Mouse (Mus musculus) kidney, embryonic 15.5 days (tissue): ENCODE measurements around the gene Camk2g. TPM values are rescaled to one million over a fixed set of nuclear protein-coding genes. Genes with fewer than 3 reads are reported as not detected.

Experiments
- ATAC-seq: fragments of 200-750 bp; cut with Nextera tagmentation; replicated peaks from 2 replicates; pipeline ENCODE4 v1.8.0; 2017; ENCODE audit warnings: moderate TSS enrichment; ENCODE audit not compliant: low FRiP score
- H3K27ac ChIP-seq: fragments of 300-500 bp; sonication (generic); 2 replicates; pipeline ENCODE4 v1.5.1; 2015; ENCODE audit warnings: mild to moderate bottlenecking, inconsistent platforms
- H3K27me3 ChIP-seq: fragments of 300-500 bp; sonication (generic); 2 replicates; pipeline ENCODE4 v1.6.1; 2015; ENCODE audit warnings: inconsistent platforms
- H3K36me3 ChIP-seq: fragments of 300-500 bp; sonication (generic); 2 replicates; pipeline ENCODE4 v1.6.1; 2015; ENCODE audit warnings: inconsistent platforms
- H3K4me1 ChIP-seq: fragments of 300-500 bp; sonication (generic); 2 replicates; pipeline ENCODE4 v1.6.1; 2015; ENCODE audit warnings: inconsistent platforms
- H3K4me2 ChIP-seq: fragments of 300-500 bp; sonication (generic); 2 replicates; pipeline ENCODE4 v1.6.1; 2015; ENCODE audit warnings: moderate library complexity, mild to moderate bottlenecking, inconsistent platforms
- H3K4me3 ChIP-seq: fragments of 300-500 bp; sonication (generic); replicated peaks from 2 replicates; pipeline ENCODE4 v1.5.1; 2015; ENCODE audit warnings: mild to moderate bottlenecking, inconsistent platforms
- H3K9ac ChIP-seq: fragments of 300-500 bp; sonication (generic); 2 replicates; pipeline ENCODE4 v1.6.1; 2015; ENCODE audit warnings: mild to moderate bottlenecking, inconsistent platforms
- H3K9me3 ChIP-seq: fragments of 300-500 bp; sonication (generic); replicated peaks from 2 replicates; pipeline ENCODE4 v1.6.1; 2016; ENCODE audit warnings: inconsistent platforms
- WGBS: fragments of 180-500 bp; shearing (Covaris S2); methylation state at CpG from one replicate; pipeline ENCODE4 v1.1.7; 2015; ENCODE audit warnings: mixed read lengths; 5-methylcytosine and 5-hydroxymethylcytosine counted together
- polyA plus RNA-seq: library from polyadenylated mRNA; unstranded; fragments of >200 nt; fragmentation: Nextera tagmentation; extraction: Ambion mirVana; gene quantifications from 2 replicates; pipeline ENCODE4 v1.2.1, GENCODE M21; 2015

Camk2g gene
- 39.6 and 48.4 TPM in 2 replicates for polyA plus RNA-seq

- Histone ChIP-seq H3K36me3 (peaks cover 34% of the 10 kb centered on the region), H3K4me1 (peaks cover 38% of the 10 kb centered on the region), H3K4me3 (peak within 1 kb of the TSS; percentile 89), H3K9ac (peak within 1 kb of the TSS; percentile 70), H3K27ac (peak within 1 kb of the TSS; percentile 80), H3K27me3 (no peaks in the 10 kb centered on the region), H3K9me3 (no peaks in the 10 kb centered on the region), H3K4me2 (peak within 1 kb of the TSS; percentile 89)
- under 1% methylated on average over 42 of the region's 76 CpGs for WGBS
- peak; percentile 92 for ATAC-seq
Measured at GRCm38 (mm10) chr14:20793758-20794531, at the start of gene Camk2g. Gene Camk2g, minus strand, starts transcription at chr14:20794088.

DNA sequence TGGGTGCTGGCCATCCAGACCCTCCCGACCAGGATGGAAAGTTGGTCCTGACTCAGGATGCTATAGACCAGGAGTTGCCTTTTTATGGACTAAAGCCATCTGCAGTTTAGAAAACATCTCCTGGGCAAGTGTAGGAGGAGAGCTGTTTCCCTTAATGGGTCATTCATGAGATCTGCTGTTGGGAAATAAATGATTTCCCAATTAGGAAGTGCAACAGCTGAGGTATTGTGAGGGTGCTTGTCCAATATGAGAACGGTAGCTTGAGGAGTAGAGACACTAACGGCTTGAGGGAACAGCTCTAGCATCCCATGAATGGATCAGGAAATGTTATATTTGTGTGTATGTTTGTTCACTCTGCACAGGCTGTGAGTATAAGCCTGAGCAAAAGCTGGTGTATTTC lies 48.7 kb upstream of the Camk2g start:
- H3K27me3 ChIP-seq = no peaks in the 10 kb centered on the region
- peaks cover 20% of the 10 kb centered on the region for H3K4me1 ChIP-seq
- no peak overlapping the region for H3K4me3 ChIP-seq
- H3K4me2 ChIP-seq = no peak overlapping the region
- ATAC-seq = no peak
- H3K9ac ChIP-seq = no peak overlapping the region
- no peaks in the 10 kb centered on the region for H3K9me3 ChIP-seq
- H3K27ac ChIP-seq = no peak overlapping the region
- 76% methylated on average over 3 of the region's 3 CpGs for WGBS
- H3K36me3 ChIP-seq = 0 out of 2 replicates have a peak, but pooled peaks cover 6% of the 10 kb centered on the region

GRCm38 (mm10) chr14:20841526-20841925 lies 47.6 kb upstream of the Camk2g start:
- no peak overlapping the region for H3K4me2 ChIP-seq
- peaks cover 3% of the 10 kb centered on the region; the same call in 1 of the 2 replicates for H3K27me3 ChIP-seq
- H3K9ac ChIP-seq = no peak overlapping the region
- H3K4me3 ChIP-seq = no peak overlapping the region
- WGBS = 93% methylated on average over 2 of the region's 2 CpGs
- 0 out of 2 replicates have a peak, but pooled peaks cover 6% of the 10 kb centered on the region for H3K36me3 ChIP-seq
- H3K27ac ChIP-seq = no peak overlapping the region
- no peaks in the 10 kb centered on the region for H3K9me3 ChIP-seq
- H3K4me1 ChIP-seq = peaks cover 24% of the 10 kb centered on the region
- no peak for ATAC-seq

- peak overlapping the region; percentile 78 for H3K4me2 ChIP-seq
- H3K4me3 ChIP-seq = peak overlapping the region; percentile 51
- H3K36me3 ChIP-seq = 0 out of 2 replicates have a peak, but pooled peaks cover 6% of the 10 kb centered on the region
- H3K4me1 ChIP-seq = peaks cover 15% of the 10 kb centered on the region
- H3K27ac ChIP-seq = no peak overlapping the region
- H3K27me3 ChIP-seq = peaks cover 6% of the 10 kb centered on the region; the same call in 1 of the 2 replicates
- no peaks in the 10 kb centered on the region for H3K9me3 ChIP-seq
- WGBS = 79% methylated on average over 7 of the region's 7 CpGs
- no peak for ATAC-seq
- H3K9ac ChIP-seq = no peak overlapping the region
Measured at GRCm38 (mm10) chr14:20837681-20838080, 43.8 kb upstream of the Camk2g start.

- Histone ChIP-seq H3K9ac (peak overlapping the region; percentile 61), H3K4me1 (peaks cover 13% of the 10 kb centered on the region), H3K9me3 (no peaks in the 10 kb centered on the region), H3K36me3 (0 out of 2 replicates have a peak, but pooled peaks cover 6% of the 10 kb centered on the region), H3K4me2 (peak overlapping the region; percentile 78), H3K27ac (peak overlapping the region; percentile 11; the same call in 1 of the 2 replicates), H3K4me3 (peak overlapping the region; percentile 51), H3K27me3 (peaks cover 6% of the 10 kb centered on the region; the same call in 1 of the 2 replicates)
- WGBS = 8% methylated on average over 10 of the region's 10 CpGs
- peak; percentile 44; the same call in 1 of the 2 replicates for ATAC-seq
Measured at GRCm38 (mm10) chr14:20836905-20837376, 43.1 kb upstream of the Camk2g start.

GRCm38 (mm10) chr14:20836171-20836904 lies 42.5 kb upstream of the Camk2g start, which contains the start of gene Plau:
Gene Plau, plus strand, starts transcription at chr14:20836660.
- WGBS = under 1% methylated on average over 32 of the region's 33 CpGs
- Histone ChIP-seq H3K27me3 (peaks cover 6% of the 10 kb centered on the region; the same call in 1 of the 2 replicates), H3K27ac (peak within 1 kb of the TSS; percentile 11; the same call in 1 of the 2 replicates), H3K36me3 (0 out of 2 replicates have a peak, but pooled peaks cover 3% of the 10 kb centered on the region), H3K4me1 (peaks cover 16% of the 10 kb centered on the region), H3K9ac (peak within 1 kb of the TSS; percentile 61), H3K9me3 (no peaks in the 10 kb centered on the region), H3K4me3 (peak within 1 kb of the TSS; percentile 51), H3K4me2 (peak within 1 kb of the TSS; percentile 78)
- ATAC-seq = peak; percentile 90

DNA sequence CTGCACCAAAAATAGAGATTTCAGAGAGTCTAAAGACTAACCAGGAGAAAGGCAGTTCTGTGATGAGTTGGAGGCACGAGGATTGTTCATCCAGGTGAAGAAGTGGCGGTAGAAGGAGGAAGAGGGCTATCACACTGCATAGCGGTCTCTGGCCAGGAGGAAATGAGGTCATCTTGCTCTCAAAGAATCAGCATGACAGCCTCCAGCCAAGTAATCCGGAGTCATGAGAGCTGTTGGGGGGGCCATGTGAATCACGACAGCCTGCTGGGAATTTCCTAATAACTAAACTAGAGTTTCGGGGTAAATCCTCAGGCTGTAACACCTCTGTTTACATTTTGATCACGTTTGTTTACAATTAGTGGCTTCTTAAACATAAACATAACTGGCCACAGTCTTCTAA lies 40.2 kb upstream of the Camk2g start:
- Histone ChIP-seq H3K4me2 (no peak overlapping the region), H3K4me1 (peaks cover 26% of the 10 kb centered on the region), H3K4me3 (no peak overlapping the region), H3K9ac (no peak overlapping the region), H3K27me3 (peaks cover 6% of the 10 kb centered on the region; the same call in 1 of the 2 replicates), H3K27ac (no peak overlapping the region), H3K9me3 (no peaks in the 10 kb centered on the region), H3K36me3 (no peaks in the 10 kb centered on the region)
- 67% methylated on average over 7 of the region's 7 CpGs for WGBS
- ATAC-seq = no peak

GRCm38 (mm10) chr14:20833525-20833924 lies 39.6 kb upstream of the Camk2g start:
- H3K4me3 ChIP-seq = no peak overlapping the region
- ATAC-seq = no peak

DNA sequence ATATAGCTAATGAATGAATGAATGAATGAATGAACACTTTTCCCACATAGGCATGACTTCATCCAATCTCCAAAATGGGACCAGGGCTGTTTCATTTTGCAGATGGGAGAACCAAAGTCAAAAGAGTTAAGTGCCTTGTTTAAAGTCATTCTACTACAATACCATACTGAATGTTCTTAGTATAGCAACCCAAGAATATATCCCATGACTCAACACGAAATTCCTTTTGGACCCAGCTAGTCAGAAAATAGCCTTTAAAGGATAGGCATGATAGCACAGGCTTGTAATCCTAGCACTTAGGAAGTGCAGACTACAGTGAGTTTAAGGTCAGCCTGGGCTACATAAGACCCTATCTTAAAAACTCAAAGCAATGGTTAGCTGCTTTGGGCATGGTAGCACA lies 38.0 kb upstream of the Camk2g start:
- Histone ChIP-seq H3K27ac (no peak overlapping the region), H3K4me3 (no peak overlapping the region)
- 80% methylated on average over 1 of the region's 1 CpGs for WGBS

More at GRCm38 (mm10) chr14:20833525-20833924, 39.6 kb upstream of the Camk2g start:
- no peaks in the 10 kb centered on the region for H3K9me3 ChIP-seq
- H3K4me2 ChIP-seq = no peak overlapping the region
- H3K9ac ChIP-seq = no peak overlapping the region
- H3K27me3 ChIP-seq = peaks cover 6% of the 10 kb centered on the region; the same call in 1 of the 2 replicates
- H3K36me3 ChIP-seq = no peaks in the 10 kb centered on the region
- 89% methylated on average over 4 of the region's 4 CpGs for WGBS
- H3K27ac ChIP-seq = no peak overlapping the region
- H3K4me1 ChIP-seq = peaks cover 26% of the 10 kb centered on the region

GRCm38 (mm10) chr14:20831141-20831910 lies 37.4 kb upstream of the Camk2g start:
- Histone ChIP-seq H3K9ac (no peak overlapping the region), H3K27me3 (0 out of 2 replicates have a peak, but pooled peaks cover 3% of the 10 kb centered on the region), H3K4me2 (no peak overlapping the region), H3K4me3 (no peak overlapping the region), H3K9me3 (no peaks in the 10 kb centered on the region), H3K4me1 (peaks cover 20% of the 10 kb centered on the region), H3K27ac (no peak overlapping the region), H3K36me3 (no peaks in the 10 kb centered on the region)
- ATAC-seq = no peak
- WGBS = 42% methylated on average over 9 of the region's 9 CpGs

More for the DNA sequence above, 38.0 kb upstream of the Camk2g start:
- H3K27me3 ChIP-seq = peaks cover 5% of the 10 kb centered on the region; the same call in 1 of the 2 replicates
- no peak overlapping the region for H3K9ac ChIP-seq
- H3K4me2 ChIP-seq = no peak overlapping the region
- no peak for ATAC-seq
- no peaks in the 10 kb centered on the region for H3K9me3 ChIP-seq
- H3K4me1 ChIP-seq = peaks cover 25% of the 10 kb centered on the region
- no peaks in the 10 kb centered on the region for H3K36me3 ChIP-seq
